Mouse (Mus musculus) embryonic facial prominence, embryonic 12.5 days (tissue): ENCODE results near the gene Acsm1. TPM values are rescaled to one million over a fixed set of nuclear protein-coding genes. Genes with fewer than 3 reads are reported as not detected.
"Not testable (repeated sequence)": the region's sequence is repeated elsewhere in the genome, so short reads cannot be mapped to it uniquely, and the experiment has no call there.

Source experiments
- ATAC-seq: fragments of 200-750 bp; cut with Nextera tagmentation; 2 replicates; pipeline ENCODE4 v1.8.0; 2017; ENCODE audit not compliant: insufficient number of reproducible peaks, insufficient read depth, low FRiP score, low TSS enrichment
- H3K27ac ChIP-seq: fragments of 300-500 bp; sonication (generic); 2 replicates; pipeline ENCODE4 v1.5.1; 2016; ENCODE audit warnings: mild to moderate bottlenecking
- H3K27me3 ChIP-seq: fragments of 300-500 bp; sonication (generic); 2 replicates; pipeline ENCODE4 v1.6.1; 2016; ENCODE audit warnings: mild to moderate bottlenecking, moderate library complexity
- H3K36me3 ChIP-seq: fragments of 300-500 bp; sonication (generic); 2 replicates; pipeline ENCODE4 v1.6.1; 2016; ENCODE audit warnings: mild to moderate bottlenecking
- H3K4me1 ChIP-seq: fragments of 300-500 bp; sonication (generic); 2 replicates; pipeline ENCODE4 v1.6.1; 2016
- H3K4me2 ChIP-seq: fragments of 300-500 bp; sonication (generic); replicated peaks from 2 replicates; pipeline ENCODE4 v1.6.1; 2016; ENCODE audit warnings: mild to moderate bottlenecking, moderate library complexity
- H3K4me3 ChIP-seq: fragments of 300-500 bp; sonication (generic); 2 replicates; pipeline ENCODE4 v1.5.1; 2016; ENCODE audit warnings: mild to moderate bottlenecking
- H3K9ac ChIP-seq: fragments of 300-500 bp; sonication (generic); 2 replicates; pipeline ENCODE4 v1.6.1; 2016; ENCODE audit warnings: mild to moderate bottlenecking, moderate library complexity
- H3K9me3 ChIP-seq: fragments of 300-500 bp; sonication (generic); 2 replicates; pipeline ENCODE4 v1.6.1; 2016; ENCODE audit warnings: mild to moderate bottlenecking, moderate library complexity
- WGBS: fragments of 180-500 bp; shearing (Covaris S2); methylation state at CpG from one replicate; pipeline ENCODE4 v1.1.7; 2016; 5-methylcytosine and 5-hydroxymethylcytosine counted together
- polyA plus RNA-seq: library from polyadenylated mRNA; unstranded; fragments of >200 nt; fragmentation: Nextera tagmentation; extraction: Ambion mirVana; gene quantifications from 2 replicates; pipeline ENCODE4 v1.2.1, GENCODE M21; 2016

The Acsm1 gene
- not detected in 2 replicates for polyA plus RNA-seq

GRCm38 (mm10) chr7:119606664-119607076 lies at the start of gene Acsm1:
Gene Acsm1 (plus strand): TSS chr7:119607026.
- no peak within 1 kb of the TSS for H3K4me3 ChIP-seq
- no peak within 1 kb of the TSS for H3K9ac ChIP-seq
- H3K27ac ChIP-seq, result no peak within 1 kb of the TSS
- no peak for ATAC-seq
- no peaks in the 10 kb centered on the region for H3K36me3 ChIP-seq
- H3K4me2 ChIP-seq, result no peak within 1 kb of the TSS
- no peaks in the 10 kb centered on the region for H3K9me3 ChIP-seq
- no peaks in the 10 kb centered on the region for H3K4me1 ChIP-seq
- WGBS, result 57% methylated on average over 5 of the region's 5 CpGs
- H3K27me3 ChIP-seq, result no peaks in the 10 kb centered on the region

DNA sequence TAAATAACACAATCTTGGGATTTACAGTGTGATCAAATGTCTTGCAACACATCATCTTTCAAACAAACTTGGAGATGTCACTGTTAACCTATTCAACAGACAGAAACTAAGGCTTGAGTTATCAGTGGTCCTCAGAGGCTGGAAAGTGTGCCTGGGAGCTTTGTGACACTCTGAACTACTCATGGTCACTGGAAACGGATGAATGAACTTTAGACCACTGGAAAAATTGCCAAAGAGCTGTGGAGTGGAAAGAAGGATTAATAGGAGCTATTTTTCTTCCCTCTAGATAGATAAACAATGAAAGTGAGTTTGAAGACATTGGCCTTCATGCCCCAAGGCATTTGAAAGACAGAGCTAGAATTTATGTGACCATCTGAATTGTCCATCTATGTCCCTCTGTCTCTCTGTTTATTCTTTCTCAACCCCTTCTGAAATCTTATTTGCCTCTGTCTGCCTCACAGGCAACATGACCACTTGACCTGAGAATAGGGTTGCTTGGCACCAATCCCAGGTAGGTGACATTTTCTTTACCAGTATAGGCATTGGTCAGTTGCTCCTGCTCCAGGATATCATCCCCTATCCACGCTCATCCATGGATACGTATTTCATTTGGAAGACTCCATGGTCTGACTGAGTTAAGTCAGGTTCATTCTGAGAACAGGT lies 46.9 kb upstream of the Acsm1 start:
- no peaks in the 10 kb centered on the region for H3K36me3 ChIP-seq
- no peak overlapping the region for H3K4me3 ChIP-seq
- no peaks in the 10 kb centered on the region for H3K4me1 ChIP-seq
- ATAC-seq, result no peak
- H3K4me2 ChIP-seq, result no peak overlapping the region
- no peaks in the 10 kb centered on the region for H3K9me3 ChIP-seq
- no peaks in the 10 kb centered on the region for H3K27me3 ChIP-seq
- no peak overlapping the region for H3K9ac ChIP-seq
- H3K27ac ChIP-seq, result no peak overlapping the region
- 79% methylated on average over 3 of the region's 3 CpGs for WGBS

- Histone ChIP-seq H3K36me3 (no peaks in the 10 kb centered on the region), H3K9me3 (no peaks in the 10 kb centered on the region), H3K4me2 (no peak overlapping the region), H3K27ac (no peak overlapping the region), H3K27me3 (no peaks in the 10 kb centered on the region), H3K9ac (no peak overlapping the region), H3K4me1 (no peaks in the 10 kb centered on the region), H3K4me3 (no peak overlapping the region)
- ATAC-seq, result no peak
- WGBS, result 75% methylated on average over 3 of the region's 3 CpGs
Observed at GRCm38 (mm10) chr7:119560452-119560835, 46.4 kb upstream of the Acsm1 start.

DNA sequence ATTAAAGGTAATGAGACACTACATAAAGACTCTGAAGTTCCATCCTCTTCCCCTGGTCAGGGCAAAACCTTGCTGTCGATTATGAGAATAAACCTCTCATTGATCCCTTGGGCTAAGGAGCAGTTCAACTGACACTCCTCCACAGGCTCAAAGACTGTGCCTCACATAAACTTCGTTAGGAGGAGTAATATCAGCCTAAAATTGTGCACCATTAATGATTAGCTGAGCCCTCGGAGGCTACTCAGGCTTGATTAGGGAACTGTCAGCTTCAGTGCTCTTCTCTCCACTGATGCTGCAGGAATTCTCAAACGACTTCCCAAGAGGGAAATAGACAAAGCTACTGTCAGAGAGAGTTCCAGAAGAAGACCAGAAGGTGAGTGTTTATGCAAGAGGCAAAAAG lies 45.4 kb upstream of the Acsm1 start:
- WGBS, result 50% methylated on average over 4 of the region's 4 CpGs
- H3K9ac ChIP-seq, result no peak overlapping the region
- H3K4me2 ChIP-seq, result no peak overlapping the region
- H3K27me3 ChIP-seq, result no peaks in the 10 kb centered on the region
- H3K27ac ChIP-seq, result no peak overlapping the region
- H3K4me1 ChIP-seq, result no peaks in the 10 kb centered on the region
- no peaks in the 10 kb centered on the region for H3K9me3 ChIP-seq
- no peaks in the 10 kb centered on the region for H3K36me3 ChIP-seq
- no peak for ATAC-seq
- H3K4me3 ChIP-seq, result no peak overlapping the region

DNA sequence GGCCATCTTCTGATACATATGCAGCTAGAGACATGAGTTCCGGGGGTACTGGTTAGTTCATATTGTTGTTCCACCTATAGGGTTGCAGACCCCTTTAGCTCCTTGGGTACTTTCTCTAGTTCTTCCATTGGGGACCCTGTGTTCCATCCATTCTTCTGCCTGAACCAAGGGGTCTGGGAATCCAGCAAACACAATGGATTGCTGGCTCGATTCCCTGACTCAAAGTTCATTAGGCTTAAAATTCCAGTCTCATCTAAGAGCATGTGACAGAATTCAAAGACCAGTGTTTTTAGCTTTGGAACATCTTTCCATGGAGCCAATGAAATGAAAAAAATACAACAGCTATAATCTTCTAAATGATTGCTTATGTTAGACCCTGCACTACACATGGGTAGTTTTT lies 44.4 kb upstream of the Acsm1 start:
- WGBS, result 81% methylated on average over 2 of the region's 2 CpGs

DNA sequence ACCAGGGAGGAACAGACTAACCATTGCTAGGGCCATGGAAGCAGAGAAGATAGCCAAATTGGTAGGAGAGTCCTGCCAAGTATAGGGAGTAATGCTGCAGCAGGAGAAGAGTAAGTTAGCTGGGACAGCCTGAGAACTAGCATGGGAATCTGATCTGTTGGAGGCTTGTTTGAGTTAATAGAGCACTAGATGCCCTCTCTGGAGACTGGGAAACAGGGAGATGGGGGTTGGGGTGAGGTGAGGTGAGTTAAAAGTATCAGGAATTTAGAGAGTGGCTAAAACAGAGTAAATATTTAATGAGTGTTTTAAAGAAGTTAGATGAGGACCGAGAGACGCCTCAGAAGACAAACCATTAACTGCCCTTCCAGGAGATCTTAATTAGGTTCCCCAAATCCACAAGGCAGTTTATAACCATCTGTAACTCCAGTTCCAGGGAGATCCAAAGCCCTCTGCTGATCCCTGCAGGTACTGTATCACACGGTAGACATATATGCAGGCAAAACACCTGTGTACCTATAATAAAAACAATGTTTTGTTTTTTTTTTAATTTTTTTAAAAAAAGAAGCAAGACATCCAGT lies 12.2 kb upstream of the Acsm1 start:
- WGBS, result 73% methylated on average over 3 of the region's 3 CpGs
- H3K9ac ChIP-seq, result no peak overlapping the region
- H3K4me3 ChIP-seq, result no peak overlapping the region
- H3K27ac ChIP-seq, result no peak overlapping the region
- H3K4me1 ChIP-seq, result no peaks in the 10 kb centered on the region
- ATAC-seq, result no peak
- H3K9me3 ChIP-seq, result no peaks in the 10 kb centered on the region
- H3K36me3 ChIP-seq, result no peaks in the 10 kb centered on the region
- H3K4me2 ChIP-seq, result no peak overlapping the region
- H3K27me3 ChIP-seq, result no peaks in the 10 kb centered on the region

More for the DNA sequence above, 44.4 kb upstream of the Acsm1 start:
- not testable (repeated sequence) for H3K36me3 ChIP-seq, ATAC-seq, H3K27me3 ChIP-seq, H3K9ac ChIP-seq, H3K27ac ChIP-seq, H3K4me3 ChIP-seq, H3K9me3 ChIP-seq, H3K4me2 ChIP-seq, H3K4me1 ChIP-seq

DNA sequence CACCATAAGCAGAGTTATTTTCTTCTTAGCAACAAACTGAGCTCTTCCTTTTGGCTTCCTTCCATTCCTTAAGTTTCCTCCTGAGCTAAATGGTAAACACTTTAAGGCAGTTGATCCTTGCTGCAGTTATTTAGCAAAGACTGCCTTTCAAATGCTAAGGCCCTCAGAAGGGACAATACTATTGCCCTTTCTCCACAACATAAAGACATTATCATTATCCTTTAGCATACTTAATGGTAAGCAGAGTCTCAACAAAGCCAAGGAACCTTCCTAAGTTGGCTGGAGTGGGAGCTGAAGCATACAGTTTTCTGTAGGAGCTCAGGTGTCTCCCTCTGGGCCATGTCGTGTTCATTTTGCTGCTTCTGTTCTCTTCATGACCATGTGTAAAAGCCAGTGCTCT lies 11.5 kb upstream of the Acsm1 start:
- WGBS, result 15% methylated on average over 1 of the region's 1 CpGs
- Histone ChIP-seq H3K9ac (no peak overlapping the region), H3K4me3 (no peak overlapping the region), H3K4me1 (no peaks in the 10 kb centered on the region), H3K9me3 (no peaks in the 10 kb centered on the region), H3K4me2 (no peak overlapping the region), H3K27ac (no peak overlapping the region), H3K36me3 (no peaks in the 10 kb centered on the region), H3K27me3 (no peaks in the 10 kb centered on the region)
- no peak for ATAC-seq

DNA sequence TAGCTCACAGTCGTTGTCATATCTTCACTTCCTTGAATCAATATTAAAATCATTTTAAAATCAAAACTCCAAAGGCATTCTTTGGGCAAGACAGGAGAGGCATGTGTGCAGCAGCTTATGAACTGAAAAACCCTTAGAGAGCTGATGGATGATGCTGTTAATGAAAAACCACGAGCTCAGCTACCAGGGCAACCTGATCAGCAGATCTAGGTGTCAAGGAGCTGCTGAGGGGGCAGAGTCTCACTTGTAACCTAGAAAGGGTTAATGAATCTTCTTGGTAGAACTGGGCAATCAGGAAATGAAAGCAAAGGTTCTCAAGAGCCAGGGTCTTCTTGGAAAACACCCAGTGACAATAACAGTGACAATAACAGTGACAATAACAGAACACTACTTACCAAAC lies 10.3 kb upstream of the Acsm1 start:
- WGBS, result 62% methylated on average over 2 of the region's 2 CpGs
- Histone ChIP-seq H3K4me1 (no peaks in the 10 kb centered on the region), H3K27ac (no peak overlapping the region), H3K4me2 (no peak overlapping the region), H3K27me3 (no peaks in the 10 kb centered on the region), H3K36me3 (no peaks in the 10 kb centered on the region), H3K9ac (no peak overlapping the region), H3K9me3 (no peaks in the 10 kb centered on the region), H3K4me3 (no peak overlapping the region)
- ATAC-seq, result no peak

DNA sequence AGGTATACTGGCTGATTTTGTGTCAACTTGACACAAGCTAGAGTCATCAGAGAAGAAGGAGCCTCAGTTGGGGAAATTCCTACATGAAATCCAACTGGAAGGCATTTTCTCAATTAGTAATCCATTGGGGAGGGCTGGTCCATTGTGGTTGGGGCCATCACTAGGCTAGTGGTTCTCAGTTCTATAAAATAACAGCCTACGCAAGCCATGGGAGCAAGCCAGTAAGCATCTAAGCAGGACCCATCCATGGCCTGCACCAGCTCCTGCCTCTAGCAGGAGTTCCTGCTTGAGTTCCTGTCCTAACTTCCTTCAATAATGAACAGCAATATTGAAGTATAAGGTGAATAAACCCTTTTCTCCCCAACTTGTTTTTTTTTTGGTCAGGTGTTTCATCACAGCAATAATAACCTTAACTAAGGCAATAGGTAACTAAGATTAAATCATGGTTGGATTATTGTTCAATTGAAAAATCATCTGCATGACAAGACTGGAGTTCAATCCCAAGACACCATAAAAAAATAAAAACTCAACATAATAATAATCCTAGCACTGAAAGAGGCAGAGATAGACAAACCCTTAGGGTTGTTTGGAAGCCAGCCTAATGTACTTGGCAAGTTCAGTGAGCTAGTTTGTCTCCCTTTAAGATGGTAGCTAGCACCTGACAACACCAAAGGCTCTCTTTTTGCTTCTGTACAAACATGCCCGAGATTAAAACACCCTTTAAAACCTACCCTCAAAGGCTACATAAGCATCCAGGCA lies 5.5 kb upstream of the Acsm1 start:
- WGBS, result 85% methylated on average over 2 of the region's 2 CpGs
- no peaks in the 10 kb centered on the region for H3K4me1 ChIP-seq
- H3K4me3 ChIP-seq, result no peak overlapping the region
- H3K9ac ChIP-seq, result no peak overlapping the region
- H3K4me2 ChIP-seq, result no peak overlapping the region
- H3K27me3 ChIP-seq, result no peaks in the 10 kb centered on the region
- no peak for ATAC-seq
- no peak overlapping the region for H3K27ac ChIP-seq
- no peaks in the 10 kb centered on the region for H3K9me3 ChIP-seq
- no peaks in the 10 kb centered on the region for H3K36me3 ChIP-seq

- H3K27me3 ChIP-seq, result no peaks in the 10 kb centered on the region
- H3K9me3 ChIP-seq, result no peaks in the 10 kb centered on the region
- no peak overlapping the region for H3K27ac ChIP-seq
- no peaks in the 10 kb centered on the region for H3K4me1 ChIP-seq
- H3K4me3 ChIP-seq, result no peak overlapping the region
- no peak for ATAC-seq
- no peaks in the 10 kb centered on the region for H3K36me3 ChIP-seq
- no peak overlapping the region for H3K9ac ChIP-seq
- H3K4me2 ChIP-seq, result no peak overlapping the region
- WGBS, result 82% methylated on average over 1 of the region's 1 CpGs
Observed at GRCm38 (mm10) chr7:119601954-119602317, 4.9 kb upstream of the Acsm1 start.

DNA sequence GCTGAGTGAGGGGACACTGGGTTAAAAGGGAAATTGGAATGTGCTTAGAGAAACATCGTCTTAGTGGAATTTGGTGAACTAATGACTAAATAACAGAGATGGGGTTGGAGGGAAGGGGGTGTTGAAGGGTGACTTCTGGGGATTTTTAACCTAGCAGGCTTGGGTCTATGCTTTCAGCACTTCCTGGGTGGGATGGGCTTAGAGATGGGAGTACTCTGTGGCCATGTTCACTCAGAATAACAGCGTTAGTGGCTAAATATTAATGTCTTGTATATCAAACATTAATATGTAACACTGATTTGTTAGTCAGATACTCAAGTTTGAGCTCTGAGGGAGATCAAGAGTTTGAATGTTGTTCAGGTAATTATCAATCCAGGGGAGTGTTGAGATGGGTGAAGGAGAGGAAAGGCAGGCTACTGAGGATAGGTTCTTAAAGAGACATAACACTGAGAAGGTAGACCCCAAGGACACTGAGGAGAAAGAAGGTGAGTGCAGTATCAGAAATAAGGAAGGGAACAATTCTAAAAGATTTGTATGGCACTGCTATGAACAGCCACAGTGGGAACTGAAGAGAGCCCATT lies 1.8 kb upstream of the Acsm1 start:
- no peak overlapping the region for H3K4me2 ChIP-seq
- no peak overlapping the region for H3K4me3 ChIP-seq
- 73% methylated on average over 2 of the region's 2 CpGs for WGBS
- no peaks in the 10 kb centered on the region for H3K4me1 ChIP-seq
- ATAC-seq, result no peak
- no peaks in the 10 kb centered on the region for H3K9me3 ChIP-seq
- H3K36me3 ChIP-seq, result no peaks in the 10 kb centered on the region
- H3K27ac ChIP-seq, result no peak overlapping the region
- no peaks in the 10 kb centered on the region for H3K27me3 ChIP-seq
- H3K9ac ChIP-seq, result no peak overlapping the region
